Mouse (Mus musculus) lung, postnatal 0 days (tissue): ENCODE results near the gene Cd36.

Source experiments
- CTCF ChIP-seq: IDR thresholded peaks from 2 replicates; pipeline ENCODE4 v1.5.1; 2016; ENCODE audit warnings: antibody characterized with exemption, mild to moderate bottlenecking
- EP300 ChIP-seq: IDR thresholded peaks from 2 replicates; pipeline ENCODE4 v1.6.1; 2016; ENCODE audit warnings: antibody characterized with exemption, mild to moderate bottlenecking, control low read depth

DNA sequence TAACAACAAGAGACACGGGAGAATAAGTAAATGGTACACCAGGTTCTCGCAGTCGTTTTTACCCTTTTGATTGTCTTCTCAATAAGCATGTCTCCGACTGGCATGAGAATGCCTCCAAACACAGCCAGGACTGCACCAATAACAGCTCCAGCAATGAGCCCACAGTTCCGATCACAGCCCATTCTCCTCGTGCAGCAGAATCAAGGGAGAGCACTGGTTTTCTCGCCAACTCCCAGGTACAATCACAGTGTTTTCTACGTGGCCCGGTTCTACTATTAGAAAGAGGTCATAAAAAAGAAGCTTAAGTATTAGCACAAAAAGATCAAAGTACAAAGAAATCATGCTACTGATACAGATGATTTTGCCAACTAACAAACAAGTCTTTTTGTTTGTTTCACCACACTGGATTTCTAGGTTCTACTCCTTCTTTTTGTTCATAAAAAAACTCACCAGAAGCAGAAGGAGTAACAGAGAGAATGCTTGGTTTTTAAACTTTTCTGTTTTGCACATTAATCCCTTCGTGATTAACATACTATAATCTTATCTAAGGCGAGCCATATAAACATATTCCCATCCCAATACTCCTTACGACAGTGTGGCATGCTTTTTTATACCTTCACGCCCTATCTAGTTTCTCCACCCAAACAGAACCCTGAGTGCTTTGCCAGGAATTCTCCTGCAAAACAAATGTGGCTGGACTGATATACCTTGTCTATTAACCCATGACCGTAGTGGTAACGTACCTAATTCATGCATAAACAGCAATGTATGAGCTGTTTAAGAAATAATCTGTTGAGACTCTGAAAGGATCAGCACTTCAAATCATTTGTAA is 59.7 kb downstream of the Cd36 start:
- TF ChIP-seq CTCF (no peak), EP300 (no peak)
